In the genomic region with DNA sequence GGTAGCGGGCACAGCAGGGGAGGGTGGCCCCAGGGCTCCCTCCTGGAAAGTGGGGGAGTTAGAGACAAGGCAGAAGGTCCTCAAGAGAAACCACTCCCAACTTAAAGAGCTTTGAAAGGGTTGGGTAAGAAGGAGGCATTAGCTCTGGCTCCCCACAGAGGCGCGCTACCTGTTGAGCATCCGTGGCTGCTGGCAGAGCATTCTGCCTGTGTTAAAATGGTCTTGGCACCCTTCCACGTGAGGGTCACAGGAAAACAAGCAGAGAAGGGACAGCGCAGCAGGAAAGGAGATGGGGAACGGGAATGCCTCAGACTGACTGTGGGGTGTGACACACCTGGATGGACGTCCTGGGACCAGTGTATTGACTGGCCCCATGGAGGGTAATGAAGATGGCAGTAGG, we compare ENCODE assay signal across 24 mouse cellular contexts.
A peak's percentile ranks its signal among the peaks of the same experiment; 100 is the strongest.
DNase-seq lines count a peak whose midpoint lies in the region; ATAC-seq lines count a peak whose summit lies in the region.
"Had no signal": no experiment of that assay in that cellular context is flagged by ENCODE, and none has a peak within 500 bp of the region (broad histone marks: within the 10 kb centered on the region; RNA-seq: fewer than 3 reads in every experiment).

No protein-coding gene starts in this region.

- H3K4me1 ChIP-seq in heart, embryonic 12.5 days (replicated peaks), result peaks cover 38% of the 10 kb centered on the region
- H3K4me1 ChIP-seq in midbrain, embryonic 14.5 days (ENCODE audit: control insufficient read depth, insufficient read depth, low read length), result peaks cover 4% of the 10 kb centered on the region; the same call in 1 of the 2 replicates
- peaks cover 17% of the 10 kb centered on the region for H3K4me1 ChIP-seq in midbrain, embryonic 15.5 days

- peaks cover 32% of the 10 kb centered on the region for H3K36me3 ChIP-seq in heart, embryonic 12.5 days
- H3K36me3 ChIP-seq in midbrain, embryonic 14.5 days (ENCODE audit: control insufficient read depth, insufficient read depth, low read length), result no peaks in the 10 kb centered on the region
- H3K36me3 ChIP-seq in midbrain, embryonic 15.5 days (replicated peaks), result no peaks in the 10 kb centered on the region

- 66% methylated on average over 8 of the region's 8 CpGs for WGBS in heart, embryonic 12.5 days
- WGBS in midbrain, embryonic 14.5 days, result 70% methylated on average over 8 of the region's 8 CpGs
- WGBS in midbrain, embryonic 15.5 days, result 71% methylated on average over 8 of the region's 8 CpGs

- H3K9ac ChIP-seq in heart, embryonic 12.5 days, result no peak overlapping the region
- H3K9ac ChIP-seq in midbrain, embryonic 14.5 days (replicated peaks; ENCODE audit: low read length), result no peak overlapping the region
- no peak overlapping the region for H3K9ac ChIP-seq in midbrain, embryonic 15.5 days
- H3K9ac ChIP-seq: forebrain, embryonic 13.5 days; heart, embryonic 15.5 days; hindbrain, embryonic 14.5 days had no signal

- no peak overlapping the region for H3K4me3 ChIP-seq in heart, embryonic 12.5 days
- H3K4me3 ChIP-seq in midbrain, embryonic 14.5 days (replicated peaks; ENCODE audit: low read depth, low read length), result no peak overlapping the region
- no peak overlapping the region for H3K4me3 ChIP-seq in midbrain, embryonic 15.5 days
- H3K4me3 ChIP-seq: forebrain, embryonic 10.5 days; forebrain, embryonic 13.5 days; heart, adult 2 months; heart, embryonic 15.5 days had no signal

- intact Hi-C loops in heart, postnatal 36 days (cut with DNase I), result no loop called here

- 0 out of 2 replicates have a peak overlapping the region, but pooled peaks have one; percentile 55 for H3K27ac ChIP-seq in heart, embryonic 12.5 days (ENCODE audit: poor library complexity, severe bottlenecking)
- no peak overlapping the region for H3K27ac ChIP-seq in midbrain, embryonic 14.5 days (replicated peaks; ENCODE audit: low read depth, low read length)
- H3K27ac ChIP-seq in midbrain, embryonic 15.5 days, result no peak overlapping the region
- H3K27ac ChIP-seq: forebrain, embryonic 10.5 days; forebrain, embryonic 13.5 days; hindbrain, embryonic 14.5 days; hindbrain, postnatal 0 days had no signal

- H3K27me3 ChIP-seq in heart, embryonic 12.5 days (replicated peaks), result peaks cover 17% of the 10 kb centered on the region
- peaks cover 86% of the 10 kb centered on the region for H3K27me3 ChIP-seq in midbrain, embryonic 14.5 days (ENCODE audit: control insufficient read depth, insufficient read depth, low read length)
- peaks cover 86% of the 10 kb centered on the region for H3K27me3 ChIP-seq in midbrain, embryonic 15.5 days (replicated peaks)
- H3K27me3 ChIP-seq: forebrain, embryonic 13.5 days had no signal

- no peak for ATAC-seq in heart, embryonic 12.5 days (ENCODE audit: insufficient number of reproducible peaks, low FRiP score)
- ATAC-seq in midbrain, embryonic 14.5 days (ENCODE audit: low FRiP score, low TSS enrichment), result no peak
- ATAC-seq in midbrain, embryonic 15.5 days (replicated peaks), result no peak
- ATAC-seq: activated CD4-positive, CD25-positive, alpha-beta regulatory T cell, adult 4 months; forebrain, embryonic 13.5 days; hindbrain, postnatal 0 days; inflammation-experienced regulatory T-cells, adult 6 months had no signal

- peak; percentile 51 to 52 for DNase-seq in cerebellum, postnatal 10 days
- DNase-seq in cerebellum, postnatal 25 days, result no peak
- DNase-seq in heart, postnatal 36 days, result no peak
- DNase-seq in midbrain, embryonic 14.5 days, result peak; percentile 18
- DNase-seq: adrenal gland, adult 8-10 months; adrenal gland, postnatal 25 days; cerebellum, adult 18-20 months; cerebellum, adult 9-10 months; cerebellum, postnatal 36 days; gastrocnemius, postnatal 25 days; heart, adult 2 months; heart, postnatal 10 days; heart, postnatal 4 days; kidney, adult 11 months had no signal

- H3K4me2 ChIP-seq in heart, embryonic 12.5 days, result no peak overlapping the region
- H3K4me2 ChIP-seq in midbrain, embryonic 14.5 days (ENCODE audit: low read length), result no peak overlapping the region
- no peak overlapping the region for H3K4me2 ChIP-seq in midbrain, embryonic 15.5 days
- H3K4me2 ChIP-seq: forebrain, embryonic 13.5 days; heart, embryonic 11.5 days had no signal

- H3K9me3 ChIP-seq in heart, embryonic 12.5 days (replicated peaks), result no peaks in the 10 kb centered on the region
- H3K9me3 ChIP-seq in midbrain, embryonic 14.5 days (ENCODE audit: control insufficient read depth, low read length), result no peaks in the 10 kb centered on the region
- no peaks in the 10 kb centered on the region for H3K9me3 ChIP-seq in midbrain, embryonic 15.5 days
- H3K9me3 ChIP-seq: forebrain, embryonic 10.5 days; forebrain, embryonic 13.5 days; heart, embryonic 15.5 days had no signal

Comparison
In these comparisons a context has a peak if more than half of its experiments do, and no peak if none do; other contexts are left out.
1. DNase-seq: peak in cerebellum, postnatal 10 days (2 of 2) and midbrain, embryonic 14.5 days (single experiment); none in cerebellum, postnatal 25 days (0 of 2) and heart, postnatal 36 days (0 of 2).